ENCODE assay signal across 12 mouse cellular contexts in genomic region chr8:124476701-124477100, GRCm38 (mm10). TPM values are rescaled to one million over a fixed set of nuclear protein-coding genes. Genes with fewer than 3 reads are reported as not detected.
A peak's percentile ranks its signal among the peaks of the same experiment; 100 is the strongest.
DNase-seq lines count a peak whose midpoint lies in the region; ATAC-seq and TF ChIP-seq lines count a peak whose summit lies in the region.
"Had no signal": no experiment of that assay in that cellular context is flagged by ENCODE, and none has a peak within 500 bp of the region (broad histone marks: within the 10 kb centered on the region; RNA-seq: fewer than 3 reads in every experiment).

No protein-coding gene starts in this region.

- H3K9ac ChIP-seq in hindbrain, postnatal 0 days (replicated peaks; ENCODE audit: low read length) = no peak overlapping the region
- H3K9ac ChIP-seq in heart, embryonic 11.5 days (ENCODE audit: low read depth, low read length) = no peak overlapping the region
- H3K9ac ChIP-seq: liver, embryonic 14.5 days had no signal

- H3K4me2 ChIP-seq in hindbrain, postnatal 0 days (ENCODE audit: low read depth, low read length) = no peak overlapping the region
- H3K4me2 ChIP-seq in heart, embryonic 11.5 days = no peak overlapping the region

- H3K4me1 ChIP-seq in hindbrain, postnatal 0 days (ENCODE audit: insufficient read depth, low read length) = no peaks in the 10 kb centered on the region; the same call in none of the 2 replicates
- H3K4me1 ChIP-seq in heart, embryonic 11.5 days (ENCODE audit: control insufficient read depth, insufficient read depth, low read length) = no peaks in the 10 kb centered on the region

- TF ChIP-seq CTCF in hindbrain, postnatal 0 days (IDR thresholded peaks at IDR 0.05; ENCODE audit: low read depth) = no peak

- peak overlapping the region; percentile 5; the same call in 1 of the 2 replicates for H3K27ac ChIP-seq in hindbrain, postnatal 0 days
- no peak overlapping the region for H3K27ac ChIP-seq in heart, embryonic 11.5 days (ENCODE audit: low read depth, low read length)
- H3K27ac ChIP-seq: liver, embryonic 14.5 days had no signal

- ATAC-seq in hindbrain, postnatal 0 days = no peak
- ATAC-seq in heart, embryonic 11.5 days (replicated peaks; ENCODE audit: insufficient number of reproducible peaks, low FRiP score, low TSS enrichment) = no peak

- no peak overlapping the region for H3K4me3 ChIP-seq in hindbrain, postnatal 0 days (ENCODE audit: low read length)
- H3K4me3 ChIP-seq in heart, embryonic 11.5 days (ENCODE audit: low read depth, low read length) = no peak overlapping the region

- H3K36me3 ChIP-seq in hindbrain, postnatal 0 days (ENCODE audit: insufficient read depth, low read length) = no peaks in the 10 kb centered on the region
- H3K36me3 ChIP-seq in heart, embryonic 11.5 days (ENCODE audit: control insufficient read depth, insufficient read depth, low read length) = no peaks in the 10 kb centered on the region

- no peaks in the 10 kb centered on the region for H3K9me3 ChIP-seq in hindbrain, postnatal 0 days (ENCODE audit: low read length)
- H3K9me3 ChIP-seq in heart, embryonic 11.5 days (replicated peaks; ENCODE audit: control insufficient read depth, low read length) = no peaks in the 10 kb centered on the region

- intact Hi-C loops in left cerebral cortex, postnatal 4 days (cut with DNase I) = no loop called here

- 38% methylated on average over 9 of the region's 9 CpGs for WGBS in hindbrain, postnatal 0 days
- WGBS in heart, embryonic 11.5 days (ENCODE audit: insufficient replicate concordance) = 67% methylated on average over 9 of the region's 9 CpGs

- H3K27me3 ChIP-seq in hindbrain, postnatal 0 days (ENCODE audit: insufficient read depth, low read length) = no peaks in the 10 kb centered on the region
- H3K27me3 ChIP-seq in heart, embryonic 11.5 days (ENCODE audit: control insufficient read depth, insufficient read depth, low read length) = no peaks in the 10 kb centered on the region

- DNase-seq in cerebellum, adult 11 months = peak; percentile 70
- peak; percentile 57 to 59 for DNase-seq in cerebellum, postnatal 14 days
- DNase-seq in hindbrain, postnatal 0 days (ENCODE audit: low spot score) = peak; percentile 55
- DNase-seq in left cerebral cortex, postnatal 4 days = peak; percentile 60
- DNase-seq in urinary bladder, postnatal 25 days (ENCODE audit: low spot score) = no peak
- DNase-seq in natural killer cell, adult 2 months (ENCODE audit: low spot score in 2 of 2) = no peak
- no peak for DNase-seq in heart, adult 9 months (ENCODE audit: low spot score in 2 of 2)
- DNase-seq: kidney, adult 18-20 months; thymus, adult 2 months had no signal

RNA-seq across cellular contexts. Expression of gene Pgbd5, which starts 37.2 kb away (rescaled TPM):
- 68.7 and 74.1 TPM in 2 replicates for total RNA-seq in hindbrain, postnatal 0 days (2014; rRNA removed)
- 15.8 and 15.9 TPM in 2 replicates for polyA plus RNA-seq in hindbrain, postnatal 0 days (2015; fragmentation: Nextera tagmentation; extraction: Ambion mirVana)
- 10 to 100 TPM; 62.3 to 64.6 TPM for total RNA-seq in left cerebral cortex, postnatal 4 days (2021)
- 1.9 and 2.4 TPM in 2 replicates for polyA plus RNA-seq in heart, embryonic 11.5 days (2014; fragmentation: Nextera tagmentation; extraction: Ambion mirVana)
- total RNA-seq: neutrophil, adult 5-6 weeks had no signal

RNA-seq across cellular contexts. Expression of gene Cog2, which starts 43.9 kb away (rescaled TPM):
- total RNA-seq in hindbrain, postnatal 0 days (2014; rRNA removed) = 29.4 and 30.0 TPM in 2 replicates
- 17.3 and 21.4 TPM in 2 replicates for polyA plus RNA-seq in hindbrain, postnatal 0 days (2015; fragmentation: Nextera tagmentation; extraction: Ambion mirVana)
- total RNA-seq in left cerebral cortex, postnatal 4 days (2021) = 10 to 100 TPM; 37.2 to 38.6 TPM
- 24.6 and 28.4 TPM in 2 replicates for polyA plus RNA-seq in heart, embryonic 11.5 days (2014; fragmentation: Nextera tagmentation; extraction: Ambion mirVana)

Comparison
In these comparisons a context has a peak if more than half of its experiments do, and no peak if none do; other contexts are left out.
1. DNase-seq: peak in cerebellum, adult 11 months (single experiment), cerebellum, postnatal 14 days (2 of 2), hindbrain, postnatal 0 days (single experiment) and left cerebral cortex, postnatal 4 days (single experiment); none in urinary bladder, postnatal 25 days (single experiment), natural killer cell, adult 2 months (0 of 2) and heart, adult 9 months (0 of 2).